Mouse (Mus musculus) kidney, embryonic 16.5 days (tissue): ENCODE measurements around the gene Nrxn3. TPM values are rescaled to one million over a fixed set of nuclear protein-coding genes. Genes with fewer than 3 reads are reported as not detected.

Experiments used
- ATAC-seq: fragments of 200-750 bp; cut with Nextera tagmentation; 2 replicates; pipeline ENCODE4 v1.8.0; 2017; ENCODE audit warnings: moderate TSS enrichment; ENCODE audit not compliant: low FRiP score, low TSS enrichment
- H3K27ac ChIP-seq: fragments of 300-500 bp; sonication (generic); 2 replicates; pipeline ENCODE4 v1.5.1; 2014; ENCODE audit warnings: low read length
- H3K27me3 ChIP-seq: fragments of 300-500 bp; sonication (generic); 2 replicates; pipeline ENCODE4 v1.6.1; 2014; ENCODE audit warnings: low read length, control low read depth, mixed read lengths; ENCODE audit not compliant: insufficient read depth
- H3K36me3 ChIP-seq: fragments of 300-500 bp; sonication (generic); 2 replicates; pipeline ENCODE4 v1.6.1; 2014; ENCODE audit warnings: low read length, control low read depth, mixed read lengths; ENCODE audit not compliant: insufficient read depth
- H3K4me1 ChIP-seq: fragments of 300-500 bp; sonication (generic); 2 replicates; pipeline ENCODE4 v1.6.1; 2014; ENCODE audit warnings: low read length, control low read depth, mixed read lengths; ENCODE audit not compliant: insufficient read depth
- H3K4me2 ChIP-seq: fragments of 300-500 bp; sonication (generic); replicated peaks from 2 replicates; pipeline ENCODE4 v1.6.1; 2014; ENCODE audit warnings: low read depth, low read length
- H3K4me3 ChIP-seq: fragments of 300-500 bp; sonication (generic); 2 replicates; pipeline ENCODE4 v1.5.1; 2014; ENCODE audit warnings: mild to moderate bottlenecking, low read length
- H3K9ac ChIP-seq: fragments of 300-500 bp; sonication (generic); replicated peaks from 2 replicates; pipeline ENCODE4 v1.6.1; 2014; ENCODE audit warnings: low read length
- H3K9me3 ChIP-seq: fragments of 300-500 bp; sonication (generic); 2 replicates; pipeline ENCODE4 v1.6.1; 2016; ENCODE audit warnings: low read length, control low read depth
- WGBS: fragments of 180-500 bp; shearing (Covaris S2); extraction: QIAGEN DNeasy Blood & Tissue Kit; methylation state at CpG from one replicate; pipeline ENCODE4 v1.1.7; 2014; 5-methylcytosine and 5-hydroxymethylcytosine counted together
- polyA plus RNA-seq: library from polyadenylated mRNA; unstranded; fragments of >200 nt; fragmentation: Nextera tagmentation; extraction: Ambion mirVana; gene quantifications from 2 replicates; pipeline ENCODE4 v1.2.1, GENCODE M21; 2015

Nrxn3 gene
- polyA plus RNA-seq, 1 experiment from 2014 or later: 5.1 TPM

GRCm38 (mm10) chr12:89685633-89686032, 963.0 kb downstream of the Nrxn3 start:
- Histone ChIP-seq H3K4me1 (no peaks in the 10 kb centered on the region), H3K4me3 (no peak overlapping the region), H3K9ac (no peak overlapping the region), H3K36me3 (no peaks in the 10 kb centered on the region), H3K4me2 (no peak overlapping the region), H3K27ac (no peak overlapping the region), H3K27me3 (no peaks in the 10 kb centered on the region), H3K9me3 (no peaks in the 10 kb centered on the region)
- 70% methylated on average over 2 of the region's 2 CpGs for WGBS
- no peak for ATAC-seq

GRCm38 (mm10) chr12:89689086-89689485, 966.4 kb downstream of the Nrxn3 start:
- Histone ChIP-seq H3K27ac (no peak overlapping the region), H3K4me2 (no peak overlapping the region), H3K9me3 (no peaks in the 10 kb centered on the region), H3K4me3 (no peak overlapping the region), H3K27me3 (no peaks in the 10 kb centered on the region), H3K9ac (no peak overlapping the region), H3K36me3 (no peaks in the 10 kb centered on the region), H3K4me1 (no peaks in the 10 kb centered on the region)
- 92% methylated on average over 7 of the region's 7 CpGs for WGBS
- ATAC-seq: no peak

- Histone ChIP-seq H3K4me2 (no peak overlapping the region), H3K4me3 (no peak overlapping the region), H3K36me3 (no peaks in the 10 kb centered on the region), H3K27me3 (no peaks in the 10 kb centered on the region), H3K9ac (no peak overlapping the region), H3K9me3 (no peaks in the 10 kb centered on the region), H3K4me1 (no peaks in the 10 kb centered on the region), H3K27ac (no peak overlapping the region)
- 10% methylated on average over 4 of the region's 4 CpGs for WGBS
- no peak for ATAC-seq
Measured at GRCm38 (mm10) chr12:89699469-89699868, 976.8 kb downstream of the Nrxn3 start.

GRCm38 (mm10) chr12:89700937-89701458, 978.3 kb downstream of the Nrxn3 start:
- no peak for ATAC-seq
- Histone ChIP-seq H3K9ac (no peak overlapping the region), H3K27me3 (no peaks in the 10 kb centered on the region), H3K36me3 (no peaks in the 10 kb centered on the region), H3K27ac (no peak overlapping the region), H3K4me1 (no peaks in the 10 kb centered on the region), H3K9me3 (no peaks in the 10 kb centered on the region), H3K4me2 (no peak overlapping the region), H3K4me3 (no peak overlapping the region)
- WGBS: 51% methylated on average over 3 of the region's 3 CpGs

GRCm38 (mm10) chr12:89702931-89703330, 980.3 kb downstream of the Nrxn3 start:
- Histone ChIP-seq H3K27me3 (no peaks in the 10 kb centered on the region), H3K9me3 (no peaks in the 10 kb centered on the region), H3K27ac (no peak overlapping the region), H3K4me2 (no peak overlapping the region), H3K9ac (no peak overlapping the region), H3K4me1 (no peaks in the 10 kb centered on the region), H3K36me3 (no peaks in the 10 kb centered on the region), H3K4me3 (no peak overlapping the region)
- no peak for ATAC-seq
- WGBS: 88% methylated on average over 1 of the region's 1 CpGs

- no peak overlapping the region for H3K9ac ChIP-seq
- 57% methylated on average over 4 of the region's 4 CpGs for WGBS
- no peaks in the 10 kb centered on the region for H3K27me3 ChIP-seq
- no peak for ATAC-seq
- H3K9me3 ChIP-seq: no peaks in the 10 kb centered on the region
- H3K4me2 ChIP-seq: no peak overlapping the region
- no peak overlapping the region for H3K4me3 ChIP-seq
- H3K4me1 ChIP-seq: no peaks in the 10 kb centered on the region
- H3K27ac ChIP-seq: no peak overlapping the region
- no peaks in the 10 kb centered on the region for H3K36me3 ChIP-seq
Measured at GRCm38 (mm10) chr12:89707913-89708312, 985.2 kb downstream of the Nrxn3 start.

- Histone ChIP-seq H3K27me3 (no peaks in the 10 kb centered on the region), H3K9ac (no peak overlapping the region), H3K9me3 (no peaks in the 10 kb centered on the region), H3K27ac (no peak overlapping the region), H3K4me2 (no peak overlapping the region), H3K4me3 (no peak overlapping the region), H3K36me3 (no peaks in the 10 kb centered on the region), H3K4me1 (no peaks in the 10 kb centered on the region)
- ATAC-seq: no peak
- 84% methylated on average over 5 of the region's 5 CpGs for WGBS
Measured at GRCm38 (mm10) chr12:89710459-89710858, 987.8 kb downstream of the Nrxn3 start.

- Histone ChIP-seq H3K9ac (no peak overlapping the region), H3K27me3 (no peaks in the 10 kb centered on the region), H3K4me2 (no peak overlapping the region), H3K27ac (no peak overlapping the region), H3K9me3 (no peaks in the 10 kb centered on the region), H3K36me3 (no peaks in the 10 kb centered on the region), H3K4me1 (no peaks in the 10 kb centered on the region), H3K4me3 (no peak overlapping the region)
- 82% methylated on average over 1 of the region's 1 CpGs for WGBS
- ATAC-seq: no peak
Measured at GRCm38 (mm10) chr12:89711791-89712190, 989.1 kb downstream of the Nrxn3 start.

- Histone ChIP-seq H3K36me3 (no peaks in the 10 kb centered on the region), H3K4me1 (no peaks in the 10 kb centered on the region), H3K27me3 (no peaks in the 10 kb centered on the region), H3K9ac (no peak overlapping the region), H3K27ac (no peak overlapping the region), H3K4me3 (no peak overlapping the region), H3K9me3 (no peaks in the 10 kb centered on the region), H3K4me2 (no peak overlapping the region)
- no peak for ATAC-seq
- 54% methylated on average over 8 of the region's 8 CpGs for WGBS
Measured at GRCm38 (mm10) chr12:89719194-89720080, 996.8 kb downstream of the Nrxn3 start.

- Histone ChIP-seq H3K27me3 (no peaks in the 10 kb centered on the region), H3K9me3 (no peaks in the 10 kb centered on the region), H3K9ac (no peak overlapping the region), H3K4me3 (no peak overlapping the region), H3K4me2 (no peak overlapping the region), H3K4me1 (no peaks in the 10 kb centered on the region), H3K27ac (no peak overlapping the region), H3K36me3 (no peaks in the 10 kb centered on the region)
- ATAC-seq: no peak
- WGBS: 69% methylated on average over 3 of the region's 3 CpGs
Measured at GRCm38 (mm10) chr12:89720945-89721344, 998.3 kb downstream of the Nrxn3 start.
